Mouse (Mus musculus) layer of hippocampus, adult 9-11 months (tissue): ENCODE measurements around the gene Stub1.
"Not testable (repeated sequence)": the region's sequence is repeated elsewhere in the genome, so short reads cannot be mapped to it uniquely, and the experiment has no call there.

Source experiments
- DNase-seq: peaks from one replicate; pipeline ENCODE4 v3.0.0; 2022

The Stub1 gene

GRCm38 (mm10) chr17:25817662-25818061 lies 15.5 kb downstream of the Stub1 start:
- DNase-seq, result no peak

GRCm38 (mm10) chr17:25813471-25813870 lies 19.7 kb downstream of the Stub1 start:
- DNase-seq, result peak; percentile 89

- no peak for DNase-seq
These were observed 22.3 kb downstream of the Stub1 start for GRCm38 (mm10) chr17:25810890-25811289.

GRCm38 (mm10) chr17:25809606-25810340 lies 23.4 kb downstream of the Stub1 start:
- DNase-seq, result no peak

GRCm38 (mm10) chr17:25808789-25809605 lies 24.2 kb downstream of the Stub1 start, which contains the start of gene Fbxl16:
TSS of gene Fbxl16 (plus strand) at chr17:25809085.
- peak; percentile 92 for DNase-seq

- DNase-seq, result no peak
These were observed 25.2 kb downstream of the Stub1 start for GRCm38 (mm10) chr17:25808028-25808427.

GRCm38 (mm10) chr17:25807452-25807851 lies 25.8 kb downstream of the Stub1 start:
- not testable (repeated sequence) for DNase-seq

GRCm38 (mm10) chr17:25806507-25806906 lies 26.7 kb downstream of the Stub1 start:
- no peak for DNase-seq

GRCm38 (mm10) chr17:25802825-25803517 lies 30.2 kb downstream of the Stub1 start:
- DNase-seq, result peak; percentile 94

GRCm38 (mm10) chr17:25801029-25801428 lies 32.2 kb downstream of the Stub1 start:
- peak; percentile 64 for DNase-seq

- peak; percentile 83 for DNase-seq
These were observed 36.2 kb downstream of the Stub1 start, which contains the start of gene Metrn for GRCm38 (mm10) chr17:25796951-25797369. TSS of gene Metrn (minus strand) at chr17:25797136.

- no peak for DNase-seq
These were observed 36.9 kb downstream of the Stub1 start for GRCm38 (mm10) chr17:25796211-25796771.

GRCm38 (mm10) chr17:25795609-25796092 lies 37.6 kb downstream of the Stub1 start, which contains the start of gene AC134908.4:
TSS of gene AC134908.4 (minus strand) at chr17:25795659.
- DNase-seq, result peak; percentile 91

GRCm38 (mm10) chr17:25794998-25795397 lies 38.2 kb downstream of the Stub1 start:
- DNase-seq, result no peak

- no peak for DNase-seq
These were observed 39.0 kb downstream of the Stub1 start for GRCm38 (mm10) chr17:25794197-25794596.

GRCm38 (mm10) chr17:25792615-25793014 lies 40.6 kb downstream of the Stub1 start, which contains the start of gene Fam173a:
TSS of gene Fam173a (minus strand) at chr17:25792901.
- DNase-seq, result peak; percentile 84

GRCm38 (mm10) chr17:25791843-25792527 lies 41.2 kb downstream of the Stub1 start:
- DNase-seq, result peak; percentile 79

- peak; percentile 48 for DNase-seq
These were observed 41.8 kb downstream of the Stub1 start for GRCm38 (mm10) chr17:25791320-25791842.

GRCm38 (mm10) chr17:25786781-25787504 lies 46.3 kb downstream of the Stub1 start:
- DNase-seq, result no peak

- no peak for DNase-seq
These were observed 46.9 kb downstream of the Stub1 start, which contains the start of gene Ccdc78 for GRCm38 (mm10) chr17:25786280-25786679. TSS of gene Ccdc78 (plus strand) at chr17:25786580.

GRCm38 (mm10) chr17:25785281-25785745 lies 47.9 kb downstream of the Stub1 start, which contains the start of gene Haghl:
TSS of gene Haghl (minus strand) at chr17:25785673.
- DNase-seq, result peak; percentile 97
